Mouse (Mus musculus) lung, adult 18-20 months (tissue): ENCODE measurements at regions not wholly inside any gene's neighbourhood (a gene's known extent, or its start where the extent isn't known, plus 50 kb on each side); places are given as distances from the start of the nearest gene placed in this dataset.

Source experiments
- DNase-seq, 2 experiments: peaks; one replicate each; pipeline ENCODE4 v3.0.0; 2022; ENCODE audit warnings: mixed read lengths in 2 of 2

DNA sequence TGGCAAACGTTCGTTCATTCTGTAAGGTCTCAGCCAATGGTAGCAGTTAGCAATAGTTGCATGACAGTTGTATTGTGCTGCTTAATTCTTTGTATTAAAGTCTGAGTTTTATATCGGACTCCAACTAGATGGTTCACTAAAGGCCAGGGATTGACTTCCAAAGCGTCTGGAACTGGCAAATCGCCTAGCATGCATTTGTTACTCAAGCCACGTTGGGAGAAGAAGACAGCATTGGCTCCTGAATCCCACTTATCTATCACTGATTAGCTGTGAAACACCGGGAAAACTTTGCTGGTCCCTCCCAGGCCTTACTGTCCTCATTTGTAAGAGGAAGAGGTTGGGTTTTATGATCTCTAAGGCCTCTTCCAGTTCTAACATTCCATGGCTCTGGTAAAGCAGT lies 124.8 kb upstream of the Igf1 start:
- DNase-seq = no peak

DNA sequence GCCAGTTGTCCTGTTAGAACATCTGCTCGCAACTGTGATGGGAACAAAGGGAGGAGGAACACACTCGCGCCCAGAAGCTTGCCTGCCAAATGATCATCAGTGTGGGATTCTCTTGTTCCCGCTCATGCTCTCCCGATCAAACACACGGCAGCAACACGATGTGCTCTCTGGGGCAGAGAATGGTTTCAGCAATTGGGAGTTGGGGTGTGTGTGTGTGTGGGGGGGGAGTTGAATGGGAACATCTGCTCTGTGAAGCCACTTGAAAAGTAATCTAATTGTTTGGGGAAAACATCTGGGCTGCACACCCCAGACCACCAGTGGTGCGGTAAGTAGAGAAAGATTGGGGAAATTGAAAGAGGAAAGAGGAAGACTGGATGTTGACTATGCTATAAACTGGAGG lies 117.7 kb upstream of the Igf1 start:
- peak in 1 of 2 experiments; percentile 2 for DNase-seq

DNA sequence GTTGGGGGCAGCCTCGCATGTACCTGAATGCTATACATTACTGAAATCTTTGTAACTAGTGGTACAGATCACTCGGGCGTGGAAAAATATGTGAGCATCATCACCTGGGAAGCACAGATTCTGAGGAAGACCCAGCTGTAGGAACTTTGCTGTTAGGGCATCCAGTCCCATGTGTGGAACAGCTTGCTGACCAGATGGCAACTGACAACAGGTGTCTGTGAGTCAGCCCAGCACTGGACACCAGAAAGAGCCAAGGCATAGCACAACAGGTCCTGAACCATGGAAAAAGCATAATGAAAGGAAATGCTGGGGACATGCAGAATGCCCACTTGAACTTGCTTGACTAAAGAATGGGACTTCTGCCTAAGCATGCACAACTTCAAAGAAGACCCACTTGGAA lies 115.3 kb upstream of the Igf1 start:
- no peak for DNase-seq

DNA sequence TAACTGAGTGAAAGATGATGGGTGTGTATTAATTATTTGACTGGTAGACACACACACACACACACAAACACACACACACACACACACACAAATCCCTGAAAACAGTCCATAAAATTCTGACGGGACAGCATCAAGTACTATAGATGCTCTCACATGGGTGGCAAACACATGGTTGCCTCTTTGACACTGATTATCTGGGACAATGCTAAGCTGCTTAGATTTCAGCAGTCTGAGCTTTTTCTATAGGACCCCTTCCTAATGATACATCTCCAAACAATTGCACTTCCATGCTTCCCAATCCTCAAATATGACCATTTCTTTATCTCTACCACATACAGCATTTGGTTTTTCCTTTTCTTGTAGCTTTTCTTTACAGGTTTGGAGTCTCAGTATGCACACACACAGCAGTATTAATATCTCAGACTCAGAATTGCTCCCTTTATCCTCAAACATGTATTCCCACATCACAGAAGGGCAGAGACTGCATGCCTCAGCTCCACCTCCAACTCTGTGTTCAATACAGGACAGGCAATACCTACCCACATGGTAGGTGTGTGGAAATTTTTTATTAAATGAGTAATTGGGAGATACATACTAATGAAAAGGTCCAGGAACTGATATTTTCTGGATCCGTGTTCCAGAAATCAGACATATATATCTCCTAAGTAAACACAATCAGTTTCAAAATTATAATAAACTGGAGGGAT lies 110.1 kb upstream of the Igf1 start:
- DNase-seq = no peak

DNA sequence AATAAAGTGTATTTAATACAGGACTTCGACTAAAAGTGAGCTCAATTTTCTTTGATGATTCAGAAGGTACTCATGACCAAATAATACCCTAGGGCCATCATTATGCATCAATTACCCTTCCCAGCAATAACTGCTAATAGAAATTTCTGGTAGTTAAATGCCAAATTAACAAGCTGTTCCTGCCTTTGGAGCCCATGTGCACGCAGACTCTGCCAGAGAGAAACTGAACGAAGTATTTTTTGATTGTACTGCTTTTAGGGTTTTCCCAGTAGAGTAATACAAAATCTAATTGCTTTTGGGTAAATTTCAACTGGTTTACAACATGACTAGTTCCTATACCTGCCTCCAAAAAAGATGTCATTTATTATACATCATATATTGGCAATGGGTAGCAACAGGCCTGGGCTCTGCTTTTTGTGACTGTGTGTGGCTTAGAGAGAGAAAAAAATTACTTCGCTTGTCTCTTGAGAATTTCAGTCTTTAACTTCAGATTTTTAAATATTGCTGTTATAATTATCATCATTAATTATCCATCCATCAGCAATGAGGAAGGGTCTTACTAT lies 109.4 kb upstream of the Igf1 start:
- DNase-seq = no peak

DNA sequence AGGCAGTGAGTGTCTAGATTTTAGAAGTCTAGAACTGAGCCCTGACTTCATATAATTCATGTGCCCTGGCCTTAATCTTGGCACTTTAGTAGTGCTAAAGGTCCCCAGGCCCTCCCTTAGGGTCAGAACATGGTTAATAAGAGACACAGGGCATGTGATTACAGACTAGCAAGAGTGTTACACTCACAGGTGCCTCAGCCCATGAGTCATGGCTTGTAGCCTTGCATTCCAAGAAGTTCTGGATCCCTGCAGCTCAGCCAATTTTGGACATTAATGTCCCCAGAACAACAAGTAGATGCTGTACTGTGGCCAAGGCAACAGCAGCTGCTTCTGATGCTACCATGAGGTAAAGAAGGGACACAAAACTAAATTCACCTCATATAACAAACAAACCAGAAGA lies 107.7 kb upstream of the Igf1 start:
- no peak for DNase-seq

DNA sequence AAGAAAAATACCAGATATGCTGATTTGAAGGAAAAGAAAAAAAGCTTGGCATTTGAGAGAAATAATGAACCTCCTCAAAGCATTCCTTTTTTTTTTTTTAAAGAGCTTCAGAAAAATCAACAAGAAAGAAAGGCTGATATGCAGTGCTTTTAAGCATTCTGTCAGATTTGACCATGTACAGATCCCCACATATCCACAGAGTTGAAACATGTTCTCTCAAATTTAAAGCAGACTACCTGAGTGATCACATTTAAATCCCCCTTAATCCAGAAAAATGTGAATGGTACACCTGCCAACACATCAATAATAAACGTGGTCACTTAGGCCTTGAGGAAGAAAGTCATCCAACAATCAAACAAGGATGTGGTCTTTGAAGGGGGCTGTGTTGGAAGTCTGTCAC lies 107.1 kb upstream of the Igf1 start:
- DNase-seq = no peak

DNA sequence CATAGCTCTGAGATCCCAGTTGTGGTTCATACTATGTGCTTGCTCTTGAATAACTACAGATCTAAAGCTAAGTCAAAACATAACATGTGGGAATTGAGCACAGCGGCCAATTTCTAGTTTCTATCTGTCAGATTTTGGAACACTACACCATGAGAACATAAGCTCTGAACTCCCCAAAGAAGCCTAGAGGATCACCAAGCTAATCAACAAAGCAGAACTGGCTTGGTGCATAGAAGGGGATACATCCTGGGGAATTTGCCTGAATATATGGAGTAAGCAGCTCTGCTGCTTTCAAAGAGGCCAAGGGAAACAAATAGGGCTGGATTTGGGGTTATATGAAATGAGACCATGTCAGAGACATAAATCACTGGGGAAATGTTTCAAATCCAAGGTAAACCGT lies 105.9 kb upstream of the Igf1 start:
- no peak for DNase-seq

DNA sequence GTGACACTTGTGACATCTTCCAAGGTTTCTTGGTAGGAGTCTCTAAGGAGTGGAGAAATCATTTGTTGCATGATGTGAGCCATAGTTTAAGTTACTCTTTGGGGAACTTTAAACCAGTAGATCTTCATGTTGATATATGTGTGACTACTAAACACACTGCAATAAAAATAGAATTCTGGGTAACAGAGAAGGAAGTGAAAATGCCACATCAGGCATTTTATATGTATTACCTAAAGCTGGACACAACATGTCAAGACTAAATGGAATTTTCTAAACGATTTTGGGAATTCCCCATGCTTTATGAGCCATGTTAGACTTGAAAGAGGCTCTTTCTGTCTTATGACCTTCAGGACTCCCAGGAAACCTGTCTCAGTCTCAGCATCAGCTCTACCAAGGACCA lies 104.6 kb upstream of the Igf1 start:
- no peak for DNase-seq

DNA sequence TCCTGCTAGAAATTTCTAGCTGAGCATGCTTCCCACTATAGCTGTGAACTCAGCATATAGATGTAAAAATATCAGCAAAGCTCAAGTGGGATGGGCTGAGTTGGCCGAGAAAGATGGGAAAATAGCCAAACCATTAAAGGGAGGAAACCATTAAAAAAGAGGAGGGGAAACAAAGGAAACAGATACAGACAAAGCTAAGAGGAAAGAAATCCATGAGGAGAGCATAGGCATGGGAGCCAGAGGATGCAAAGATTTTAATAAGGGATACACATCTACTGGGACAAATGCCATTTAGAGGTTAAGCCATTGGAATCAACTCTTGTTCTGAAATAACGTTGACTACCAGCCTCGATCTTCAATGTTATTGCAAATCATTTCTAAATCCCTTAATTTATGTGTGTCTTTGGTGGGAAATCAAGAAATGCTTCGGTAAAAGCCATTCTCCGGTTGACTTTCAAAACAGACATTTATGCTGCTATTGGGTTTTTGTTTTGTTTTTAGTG lies 96.5 kb upstream of the Igf1 start:
- DNase-seq = no peak

DNA sequence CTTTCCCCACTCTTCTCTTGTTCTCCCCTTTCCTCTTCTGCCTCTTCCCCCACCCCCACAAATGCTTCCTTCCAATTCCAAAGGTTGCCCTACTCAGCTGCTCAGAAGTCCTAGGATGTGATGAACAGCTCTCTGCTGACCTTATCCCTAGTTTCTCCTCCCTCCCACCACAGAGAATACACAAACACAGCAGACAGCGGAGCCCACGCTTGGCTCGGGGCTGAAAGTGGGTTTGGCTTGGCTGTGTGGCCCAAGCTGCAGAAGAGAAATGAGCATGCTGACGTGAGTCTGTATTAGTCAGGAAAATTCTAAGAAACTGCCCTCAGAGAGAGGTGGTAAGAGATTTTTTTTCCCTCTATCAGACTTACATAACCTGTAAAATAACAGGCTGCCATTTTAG lies 70.5 kb upstream of the Igf1 start:
- DNase-seq = peak; percentile 58 to 62

DNA sequence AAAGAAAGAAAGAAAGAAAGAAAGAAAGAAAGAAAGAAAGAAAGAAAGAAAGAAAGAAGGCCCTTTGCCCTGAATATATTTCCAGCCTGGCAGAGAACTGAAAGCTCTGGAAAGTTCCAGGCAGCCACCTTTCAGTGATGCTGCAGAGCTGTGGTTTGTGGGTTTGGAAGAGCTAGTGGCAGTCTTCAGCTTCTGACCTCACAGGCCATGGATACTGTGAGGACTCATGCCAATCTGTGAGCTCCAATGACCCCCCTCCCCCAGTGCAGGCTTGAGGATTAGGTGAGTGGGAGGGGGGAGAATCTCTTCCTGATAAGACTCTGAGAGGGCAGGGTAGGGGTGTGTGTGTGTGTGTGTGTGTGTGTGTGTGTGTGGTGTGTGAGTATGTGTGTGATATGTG lies 65.7 kb upstream of the Igf1 start:
- DNase-seq = no peak

DNA sequence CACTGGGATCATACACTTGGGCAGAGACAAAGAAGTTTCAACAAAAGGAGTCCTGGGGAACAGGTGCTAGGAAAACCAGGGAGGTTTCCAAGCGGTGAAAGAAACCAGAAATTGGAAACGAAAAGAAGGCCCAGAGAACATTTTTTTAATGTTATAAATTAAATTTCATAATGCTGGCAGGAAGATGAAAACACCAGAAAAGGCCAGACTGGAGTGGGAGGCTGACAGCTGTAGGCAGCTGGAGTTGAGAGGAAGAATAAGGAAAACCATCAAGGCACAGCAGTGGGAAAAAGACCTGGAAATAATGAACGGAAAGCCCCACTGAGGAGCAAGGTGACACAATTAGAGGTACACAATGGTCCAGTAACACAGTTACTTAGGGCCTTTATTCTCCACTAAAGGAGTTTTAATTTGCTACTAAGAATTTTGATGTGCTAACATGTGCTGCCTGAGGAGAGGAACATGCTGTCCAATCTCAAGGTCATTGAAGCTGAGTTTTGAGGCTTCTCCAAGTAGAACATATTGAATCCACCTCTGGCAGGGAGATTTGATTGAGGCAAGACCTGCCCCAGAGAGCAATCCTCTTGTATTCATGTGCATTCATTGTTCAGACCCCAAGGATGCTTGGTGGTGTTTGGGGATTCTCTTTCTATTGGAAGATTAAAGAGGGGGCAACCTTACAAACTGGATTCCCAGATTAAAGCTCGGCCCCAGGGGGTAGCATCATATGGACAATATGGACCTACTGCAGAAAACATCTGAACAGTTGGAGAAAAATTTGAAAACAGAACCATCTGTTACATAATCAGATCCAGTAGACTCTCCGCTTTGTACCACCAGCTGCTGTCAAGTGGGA lies 53.9 kb upstream of the Igf1 start:
- no peak for DNase-seq

DNA sequence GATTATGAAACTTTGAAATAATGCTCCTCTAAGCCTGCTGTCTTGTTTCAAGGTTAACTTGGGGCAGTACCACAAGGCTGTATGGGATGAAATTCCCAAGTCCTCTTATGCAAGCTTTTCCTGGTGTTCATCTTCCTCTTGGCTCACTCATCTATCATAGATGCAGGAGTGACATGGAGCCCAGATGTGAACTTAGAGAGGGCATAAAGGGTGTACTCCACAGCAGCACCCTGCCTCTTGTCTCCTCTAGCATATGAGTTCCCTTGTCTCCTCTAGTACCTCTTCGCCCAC lies 53.3 kb upstream of the Igf1 start:
- DNase-seq = peak in 1 of 2 experiments; percentile 7
